Mouse (Mus musculus): ENCODE measurements around the gene Slc28a3. TPM values are rescaled to one million over a fixed set of nuclear protein-coding genes. Genes with fewer than 3 reads are reported as not detected.
A peak's percentile ranks its signal among the peaks of the same experiment; 100 is the strongest.

Slc28a3 gene
- polyA plus RNA-seq, 1 experiment = not detected

DNA sequence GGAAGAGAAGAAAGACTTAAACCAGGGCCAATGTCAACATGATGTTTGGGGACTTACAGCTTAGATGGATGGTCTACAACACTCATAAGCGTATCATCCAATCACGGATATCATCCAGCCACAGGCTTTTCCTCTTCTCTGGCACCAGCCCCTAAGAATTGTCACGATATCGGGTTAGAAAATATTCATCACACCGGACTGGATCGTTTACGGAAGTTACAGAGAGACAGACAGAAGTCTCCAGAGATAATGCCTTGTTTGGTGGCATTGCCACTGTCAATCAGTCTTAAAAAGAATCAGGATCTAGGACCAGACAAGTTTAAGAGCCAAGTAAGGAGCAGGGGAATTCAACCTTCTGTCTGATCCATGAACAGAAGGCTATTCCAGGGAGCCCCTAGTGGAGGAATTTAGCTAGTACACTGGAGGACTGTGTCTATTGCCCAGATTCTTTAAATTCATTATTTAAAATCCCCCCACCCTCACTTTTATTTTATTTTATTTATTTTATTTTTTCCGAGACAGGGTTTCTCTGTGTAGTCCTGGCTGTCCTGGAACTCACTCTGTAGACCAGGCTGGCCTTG is 96.4 kb downstream of the Slc28a3 start:
- H3K4me1 ChIP-seq (ENCODE audit: control insufficient read depth, insufficient read depth, low read length) = peaks cover 14% of the 10 kb centered on the region
- no peak overlapping the region for H3K4me3 ChIP-seq (ENCODE audit: insufficient read depth, low read length)
- H3K27ac ChIP-seq (ENCODE audit: insufficient read depth, low read depth, low read length) = no peak overlapping the region
- TF ChIP-seq CTCF (IDR thresholded peaks at IDR 0.05; ENCODE audit: low read depth, low read length) = no peak
- TF ChIP-seq POLR2A (IDR thresholded peaks at IDR 0.05; ENCODE audit: borderline replicate concordance, low read depth, low read length) = no peak

GRCm38 (mm10) chr13:58511926-58512325 is 98.8 kb downstream of the Slc28a3 start:
- no peak overlapping the region for H3K4me3 ChIP-seq (ENCODE audit: insufficient read depth, low read length)
- no peak overlapping the region for H3K27ac ChIP-seq (ENCODE audit: insufficient read depth, low read depth, low read length)
- no peak for TF ChIP-seq CTCF (IDR thresholded peaks at IDR 0.05; ENCODE audit: low read depth, low read length)
- no peak for TF ChIP-seq POLR2A (IDR thresholded peaks at IDR 0.05; ENCODE audit: borderline replicate concordance, low read depth, low read length)
- peaks cover 17% of the 10 kb centered on the region for H3K4me1 ChIP-seq (ENCODE audit: control insufficient read depth, insufficient read depth, low read length)

DNA sequence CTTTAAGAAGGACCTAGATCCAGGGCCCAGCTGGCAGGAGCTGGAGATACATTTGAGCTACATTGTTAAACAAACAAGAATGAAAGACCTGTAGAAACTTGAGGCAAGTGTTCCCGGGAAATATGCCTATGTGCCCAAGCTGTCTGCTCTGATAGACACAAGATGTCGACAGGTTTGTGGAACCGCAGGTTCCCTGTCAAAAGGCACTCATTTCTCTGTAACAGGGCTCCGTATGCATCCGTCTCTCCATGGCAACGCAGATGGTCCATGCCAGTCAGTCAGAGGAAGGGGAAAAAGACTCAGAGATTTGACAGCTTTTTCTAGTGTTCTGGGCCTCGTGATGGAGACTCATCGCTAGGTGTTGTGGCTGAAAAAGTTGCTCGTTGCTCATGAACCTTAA is 99.4 kb downstream of the Slc28a3 start:
- Histone ChIP-seq H3K4me1 (ENCODE audit: control insufficient read depth, insufficient read depth, low read length) (peaks cover 14% of the 10 kb centered on the region), H3K27ac (ENCODE audit: insufficient read depth, low read depth, low read length) (no peak overlapping the region), H3K4me3 (ENCODE audit: insufficient read depth, low read length) (no peak overlapping the region)
- TF ChIP-seq CTCF (IDR thresholded peaks at IDR 0.05; ENCODE audit: low read depth, low read length) = no peak
- TF ChIP-seq POLR2A (IDR thresholded peaks at IDR 0.05; ENCODE audit: borderline replicate concordance, low read depth, low read length) = no peak

DNA sequence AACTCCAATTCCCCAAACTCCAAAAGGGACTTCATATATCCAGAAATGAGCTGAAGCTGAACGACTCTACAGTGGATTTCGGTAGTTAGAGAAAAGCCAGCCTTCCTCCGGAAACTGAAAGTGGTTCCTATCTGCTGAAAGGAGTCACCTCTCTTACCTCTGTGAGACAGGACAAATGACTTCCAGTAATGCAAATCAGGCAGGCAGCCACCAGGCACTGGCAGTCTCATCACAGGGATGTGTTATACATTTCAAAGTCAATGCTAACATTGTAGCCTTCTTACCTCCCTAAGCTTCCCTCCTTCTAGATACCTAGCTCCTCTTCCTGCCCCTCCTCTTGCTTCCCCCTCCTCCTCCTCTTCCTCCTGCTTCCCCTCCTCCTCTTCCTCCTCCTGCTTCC is 101.4 kb downstream of the Slc28a3 start:
- TF ChIP-seq POLR2A (IDR thresholded peaks at IDR 0.05; ENCODE audit: borderline replicate concordance, low read depth, low read length) (no peak), CTCF (IDR thresholded peaks at IDR 0.05; ENCODE audit: low read depth, low read length) (no peak)
- Histone ChIP-seq H3K27ac (ENCODE audit: insufficient read depth, low read depth, low read length) (no peak overlapping the region), H3K4me1 (ENCODE audit: control insufficient read depth, insufficient read depth, low read length) (peaks cover 18% of the 10 kb centered on the region), H3K4me3 (ENCODE audit: insufficient read depth, low read length) (no peak overlapping the region)

DNA sequence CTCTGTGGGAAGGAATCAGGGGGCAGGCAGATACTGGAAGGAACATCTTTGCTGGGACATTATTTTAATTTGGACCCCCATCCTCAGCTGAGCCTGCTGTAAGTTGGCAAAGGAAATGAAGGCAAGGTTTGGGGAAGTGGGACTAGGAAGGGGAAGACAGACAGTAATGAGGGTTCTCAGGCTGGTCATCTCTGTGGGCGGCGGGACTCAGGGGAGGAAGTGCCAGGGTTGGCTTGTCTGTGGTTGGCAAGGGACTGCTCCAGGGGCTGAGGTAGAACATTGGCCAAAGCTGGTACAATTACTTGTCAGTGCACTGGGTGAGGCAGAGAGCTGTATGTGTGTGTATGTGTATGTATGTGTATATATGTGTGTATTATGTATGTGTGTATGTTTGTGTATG is 107.1 kb downstream of the Slc28a3 start:
- Histone ChIP-seq H3K4me3 (ENCODE audit: insufficient read depth, low read length) (no peak overlapping the region), H3K27ac (ENCODE audit: insufficient read depth, low read depth, low read length) (peak overlapping the region; percentile 32; the same call in 1 of the 2 replicates), H3K4me1 (ENCODE audit: control insufficient read depth, insufficient read depth, low read length) (peaks cover 14% of the 10 kb centered on the region)
- TF ChIP-seq CTCF (IDR thresholded peaks at IDR 0.05; ENCODE audit: low read depth, low read length) (no peak), POLR2A (IDR thresholded peaks at IDR 0.05; ENCODE audit: borderline replicate concordance, low read depth, low read length) (no peak)

GRCm38 (mm10) chr13:58497809-58498208 is 112.9 kb downstream of the Slc28a3 start:
- H3K4me1 ChIP-seq (ENCODE audit: control insufficient read depth, insufficient read depth, low read length) = peaks cover 17% of the 10 kb centered on the region
- no peak overlapping the region for H3K4me3 ChIP-seq (ENCODE audit: insufficient read depth, low read length)
- H3K27ac ChIP-seq (ENCODE audit: insufficient read depth, low read depth, low read length) = no peak overlapping the region
- TF ChIP-seq CTCF (IDR thresholded peaks at IDR 0.05; ENCODE audit: low read depth, low read length) = no peak

Other genes starting within 250 kb of the Slc28a3 start
- 19.7 and 20.6 TPM in 2 replicates for gene 2210016F16Rik, start 225.7 kb downstream of the Slc28a3 start, polyA plus RNA-seq (2012; ENCODE audit: insufficient read depth, insufficient read length, missing spikeins)
- gene Rmi1, start 208.6 kb downstream of the Slc28a3 start, polyA plus RNA-seq (2012; ENCODE audit: insufficient read depth, insufficient read length, missing spikeins) = 25.1 and 25.4 TPM in 2 replicates
- 846 and 879 TPM in 2 replicates for gene Hnrnpk, start 207.5 kb downstream of the Slc28a3 start, polyA plus RNA-seq (2012; ENCODE audit: insufficient read depth, insufficient read length, missing spikeins)
- 0.21 TPM in 1 of 2 replicates, not detected in the other for gene Ntrk2, start 195.7 kb upstream of the Slc28a3 start, polyA plus RNA-seq (2012; ENCODE audit: insufficient read depth, insufficient read length, missing spikeins)